Mouse (Mus musculus) liver, adult 2 months (tissue): ENCODE measurements around the gene Gm11554.
"Not testable (repeated sequence)": the region's sequence is repeated elsewhere in the genome, so short reads cannot be mapped to it uniquely, and the experiment has no call there.

ENCODE experiments used
- CTCF ChIP-seq: fragments of 200-500 bp; IDR thresholded peaks from 2 replicates; pipeline ENCODE4 v1.5.1; 2011; ENCODE audit warnings: low read depth, low read length, control low read depth
- POLR2A ChIP-seq: fragments of 200-500 bp; IDR thresholded peaks from 2 replicates; pipeline ENCODE4 v1.6.1; 2011; ENCODE audit warnings: low read length, control low read depth; ENCODE audit not compliant: insufficient read depth; ENCODE audit errors: extremely low read depth

- not testable (repeated sequence) for TF ChIP-seq CTCF, POLR2A
Observed at GRCm38 (mm10) chr11:99798832-99799231, 5.4 kb downstream of the Gm11554 start, which contains the start of gene Gm11569.
